Mouse (Mus musculus) stomach, postnatal 0 days (tissue): ENCODE data around the gene Sec24c.

Experiments used
- CTCF ChIP-seq: IDR thresholded peaks from 2 replicates; pipeline ENCODE4 v1.5.1; 2016; ENCODE audit warnings: antibody characterized with exemption, low read depth, mild to moderate bottlenecking, moderate library complexity
- EP300 ChIP-seq: optimal IDR thresholded peaks from 2 replicates; pipeline ENCODE3; 2016; ENCODE audit warnings: antibody characterized with exemption

DNA sequence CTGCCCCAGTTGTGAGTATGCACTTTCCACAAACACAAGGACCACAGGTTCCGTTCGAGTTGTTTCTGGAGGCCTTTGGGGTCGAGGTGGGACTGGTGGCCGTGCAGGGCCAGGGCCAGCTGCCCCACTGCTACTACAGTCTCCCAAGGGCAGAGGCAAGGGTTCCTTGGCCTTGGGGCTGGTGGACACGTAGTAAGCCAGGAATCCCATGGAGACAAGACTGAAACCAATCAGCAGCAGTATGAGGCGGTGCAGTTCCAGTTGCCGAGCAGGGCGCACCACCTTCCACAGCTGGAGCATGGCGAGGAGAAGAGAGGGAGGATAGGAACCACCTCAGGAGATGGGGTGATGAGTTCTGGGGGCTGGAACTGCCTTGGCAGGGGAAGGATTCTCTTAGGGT lies 55.8 kb downstream of the Sec24c start:
- TF ChIP-seq CTCF: no peak
- no peak for TF ChIP-seq EP300
